In the genomic region with DNA sequence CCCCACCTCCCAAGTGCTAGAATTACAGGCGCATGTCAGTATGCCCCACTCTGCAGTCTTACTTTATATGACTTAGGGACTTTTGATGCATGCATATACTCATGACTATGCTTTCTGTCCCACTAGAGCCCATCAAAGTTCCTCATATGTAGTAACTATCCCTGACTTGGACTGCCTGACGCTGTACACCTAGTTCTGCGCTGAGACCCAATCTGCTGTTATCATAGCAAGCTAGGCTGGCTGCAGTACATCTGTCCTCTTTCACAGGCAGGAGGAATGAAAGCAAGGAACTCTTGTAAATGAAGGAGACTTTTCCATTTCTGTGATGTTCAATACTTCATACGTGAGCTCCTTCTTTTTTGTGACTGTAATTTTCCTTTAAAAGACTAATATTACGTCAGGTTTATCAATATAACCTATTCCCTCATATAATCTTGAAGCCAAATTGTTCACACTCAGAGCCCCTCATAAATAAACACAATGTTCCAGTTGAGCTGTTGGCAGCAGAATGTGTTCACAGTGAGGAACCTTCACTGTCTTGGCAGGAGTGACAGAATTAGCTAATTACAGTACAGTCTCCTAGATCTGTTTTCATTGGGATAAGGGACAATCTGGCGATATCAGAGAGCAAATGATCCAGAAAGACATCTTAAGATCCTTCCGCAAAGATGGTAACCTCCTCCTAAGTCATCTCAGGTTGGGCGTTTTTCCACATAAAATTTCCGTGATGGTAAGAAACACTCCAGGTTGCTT, we compare ENCODE assay signal across 18 mouse cellular contexts. TPM values are rescaled to one million over a fixed set of nuclear protein-coding genes. Genes with fewer than 3 reads are reported as not detected.
DNase-seq lines count a peak whose midpoint lies in the region; ATAC-seq and TF ChIP-seq lines count a peak whose summit lies in the region.
"Had no signal": no experiment of that assay in that cellular context is flagged by ENCODE, and none has a peak within 500 bp of the region (broad histone marks: within the 10 kb centered on the region; RNA-seq: fewer than 3 reads in every experiment).

No protein-coding gene starts in this region.

- H3K27ac ChIP-seq in forebrain, embryonic 14.5 days (ENCODE audit: low read depth, low read length) = peak overlapping the region; percentile 5; the same call in 1 of the 2 replicates
- no peak overlapping the region for H3K27ac ChIP-seq in forebrain, embryonic 12.5 days
- H3K27ac ChIP-seq in hindbrain, postnatal 0 days = peak overlapping the region; percentile 20; the same call in 1 of the 2 replicates
- no peak overlapping the region; the same call in 1 of the 2 replicates for H3K27ac ChIP-seq in hindbrain, embryonic 13.5 days
- H3K27ac ChIP-seq: kidney, postnatal 0 days; left cerebral cortex, adult 2 months; macrophage had no signal

- no peak overlapping the region for H3K4me3 ChIP-seq in forebrain, embryonic 14.5 days (ENCODE audit: low read depth, low read length)
- H3K4me3 ChIP-seq in forebrain, embryonic 12.5 days (replicated peaks) = no peak overlapping the region
- no peak overlapping the region for H3K4me3 ChIP-seq in hindbrain, postnatal 0 days (ENCODE audit: low read length)
- no peak overlapping the region for H3K4me3 ChIP-seq in hindbrain, embryonic 13.5 days
- H3K4me3 ChIP-seq: erythroblast, embryonic 14.5 days; left cerebral cortex, adult 2 months had no signal

- 61% methylated on average over 9 of the region's 9 CpGs for WGBS in forebrain, embryonic 14.5 days
- WGBS in forebrain, embryonic 12.5 days = 89% methylated on average over 9 of the region's 9 CpGs
- WGBS in hindbrain, postnatal 0 days = 51% methylated on average over 9 of the region's 9 CpGs
- WGBS in hindbrain, embryonic 13.5 days = 83% methylated on average over 9 of the region's 9 CpGs

- no peak overlapping the region for H3K9ac ChIP-seq in forebrain, embryonic 14.5 days (ENCODE audit: low read length)
- H3K9ac ChIP-seq in forebrain, embryonic 12.5 days = no peak overlapping the region
- no peak overlapping the region for H3K9ac ChIP-seq in hindbrain, postnatal 0 days (replicated peaks; ENCODE audit: low read length)
- H3K9ac ChIP-seq in hindbrain, embryonic 13.5 days = no peak overlapping the region
- H3K9ac ChIP-seq: liver, postnatal 0 days had no signal

- no peaks in the 10 kb centered on the region for H3K9me3 ChIP-seq in forebrain, embryonic 14.5 days (replicated peaks; ENCODE audit: control insufficient read depth, low read length)
- no peaks in the 10 kb centered on the region for H3K9me3 ChIP-seq in forebrain, embryonic 12.5 days
- no peaks in the 10 kb centered on the region for H3K9me3 ChIP-seq in hindbrain, postnatal 0 days (ENCODE audit: low read length)
- H3K9me3 ChIP-seq in hindbrain, embryonic 13.5 days = no peaks in the 10 kb centered on the region

- peak; percentile 81 for DNase-seq in forebrain, embryonic 14.5 days (ENCODE audit: low spot score)
- peak; percentile 73 for DNase-seq in hindbrain, postnatal 0 days (ENCODE audit: low spot score)
- peak; percentile 10 for DNase-seq in brain, embryonic 18.5 days (ENCODE audit: low read depth, low spot score)
- DNase-seq in cerebellum, postnatal 14 days = peak; percentile 70 to 81
- DNase-seq in left cerebral cortex, postnatal 36 days (ENCODE audit: low spot score in 2 of 2) = no peak
- DNase-seq: embryo, embryonic 11 days; liver, postnatal 0 days; right cerebral cortex, adult 18-20 months; thymus, postnatal 4 days had no signal

- no peaks in the 10 kb centered on the region for H3K27me3 ChIP-seq in forebrain, embryonic 14.5 days (replicated peaks; ENCODE audit: control insufficient read depth, insufficient read depth, low read length)
- no peaks in the 10 kb centered on the region for H3K27me3 ChIP-seq in forebrain, embryonic 12.5 days
- H3K27me3 ChIP-seq in hindbrain, postnatal 0 days (ENCODE audit: insufficient read depth, low read length) = no peaks in the 10 kb centered on the region
- H3K27me3 ChIP-seq in hindbrain, embryonic 13.5 days = no peaks in the 10 kb centered on the region

- H3K4me1 ChIP-seq in forebrain, embryonic 14.5 days (ENCODE audit: control insufficient read depth, insufficient read depth, low read length) = peaks cover 3% of the 10 kb centered on the region; the same call in 1 of the 2 replicates
- 0 out of 2 replicates have a peak, but pooled peaks cover 4% of the 10 kb centered on the region for H3K4me1 ChIP-seq in forebrain, embryonic 12.5 days
- H3K4me1 ChIP-seq in hindbrain, postnatal 0 days (ENCODE audit: insufficient read depth, low read length) = no peaks in the 10 kb centered on the region
- peaks cover 13% of the 10 kb centered on the region; the same call in 1 of the 2 replicates for H3K4me1 ChIP-seq in hindbrain, embryonic 13.5 days (replicated peaks)

- no peaks in the 10 kb centered on the region for H3K36me3 ChIP-seq in forebrain, embryonic 14.5 days (ENCODE audit: control insufficient read depth, insufficient read depth, low read length)
- H3K36me3 ChIP-seq in forebrain, embryonic 12.5 days (replicated peaks) = no peaks in the 10 kb centered on the region
- no peaks in the 10 kb centered on the region for H3K36me3 ChIP-seq in hindbrain, postnatal 0 days (ENCODE audit: insufficient read depth, low read length)
- H3K36me3 ChIP-seq in hindbrain, embryonic 13.5 days = no peaks in the 10 kb centered on the region

- intact Hi-C loops in left cerebral cortex, postnatal 36 days (cut with DNase I) = loop anchor here (10.0 kb wide), 1 partner anchor 64 kb away; no protein-coding TSS in a partner anchor

- no peak for TF ChIP-seq CTCF in hindbrain, postnatal 0 days (IDR thresholded peaks at IDR 0.05; ENCODE audit: low read depth)

- no peak for ATAC-seq in forebrain, embryonic 14.5 days
- no peak for ATAC-seq in forebrain, embryonic 12.5 days (ENCODE audit: low FRiP score)
- ATAC-seq in hindbrain, postnatal 0 days = no peak
- ATAC-seq in hindbrain, embryonic 13.5 days (ENCODE audit: low FRiP score) = no peak
- no peak for ATAC-seq in megakaryocyte progenitor cell, adult 5-6 weeks (replicated peaks; ENCODE audit: poor library complexity)
- ATAC-seq: liver, postnatal 0 days; midbrain, embryonic 16.5 days had no signal

- H3K4me2 ChIP-seq in forebrain, embryonic 14.5 days (ENCODE audit: low read length) = 0 out of 2 replicates have a peak overlapping the region, but pooled peaks have one; percentile 1
- H3K4me2 ChIP-seq in forebrain, embryonic 12.5 days = no peak overlapping the region
- H3K4me2 ChIP-seq in hindbrain, postnatal 0 days (ENCODE audit: low read depth, low read length) = peak overlapping the region; percentile 31; the same call in 1 of the 2 replicates
- no peak overlapping the region for H3K4me2 ChIP-seq in hindbrain, embryonic 13.5 days
- H3K4me2 ChIP-seq: heart, embryonic 11.5 days had no signal

RNA-seq across cellular contexts. Expression of a gene that starts 39.7 kb away (rescaled TPM):
- 22.3 and 25.1 TPM in 2 replicates for polyA plus RNA-seq in forebrain, embryonic 14.5 days (2014; fragmentation: Nextera tagmentation; extraction: Ambion mirVana)
- polyA plus RNA-seq in forebrain, embryonic 12.5 days (2016; fragmentation: Nextera tagmentation; extraction: Ambion mirVana) = 18.4 and 20.5 TPM in 2 replicates
- total RNA-seq in hindbrain, postnatal 0 days (2014; rRNA removed) = 60.1 and 65.9 TPM in 2 replicates
- 17.1 and 18.6 TPM in 2 replicates for polyA plus RNA-seq in hindbrain, postnatal 0 days (2015; fragmentation: Nextera tagmentation; extraction: Ambion mirVana)
- 22.6 and 22.9 TPM in 2 replicates for polyA plus RNA-seq in hindbrain, embryonic 13.5 days (2015; fragmentation: Nextera tagmentation; extraction: Ambion mirVana)
- total RNA-seq in megakaryocyte progenitor cell, adult 5-6 weeks (2015) = 0.76 and 0.91 TPM in 2 replicates
- 0.87 and 2.6 TPM in 2 replicates for total RNA-seq in megakaryocyte progenitor cell, adult 5-6 weeks (2017)
- 100 to 1,000 TPM; 146 to 158 TPM for total RNA-seq in left cerebral cortex, postnatal 36 days (2021)

Comparison
In these comparisons a context has a peak if more than half of its experiments do, and no peak if none do; other contexts are left out.
1. H3K27ac ChIP-seq: peak in forebrain, embryonic 14.5 days (single experiment) and hindbrain, postnatal 0 days (single experiment); none in forebrain, embryonic 12.5 days (single experiment) and hindbrain, embryonic 13.5 days (single experiment).
2. H3K4me2 ChIP-seq: peak in forebrain, embryonic 14.5 days (single experiment) and hindbrain, postnatal 0 days (single experiment); none in forebrain, embryonic 12.5 days (single experiment) and hindbrain, embryonic 13.5 days (single experiment).
3. DNase-seq: peak in forebrain, embryonic 14.5 days (single experiment), hindbrain, postnatal 0 days (single experiment), brain, embryonic 18.5 days (single experiment) and cerebellum, postnatal 14 days (2 of 2); none in left cerebral cortex, postnatal 36 days (0 of 2).